ENCODE assay signal across 8 mouse cellular contexts in genomic region chr3:116861540-116862067, GRCm38 (mm10). TPM values are rescaled to one million over a fixed set of nuclear protein-coding genes. Genes with fewer than 3 reads are reported as not detected.
DNase-seq lines count a peak whose midpoint lies in the region; ATAC-seq and TF ChIP-seq lines count a peak whose summit lies in the region.

No protein-coding gene starts in this region.

- DNase-seq in gastrocnemius, postnatal 14 days: peak; percentile 33
- peak; percentile 20 to 46 for DNase-seq in left cerebral cortex, postnatal 14 days (ENCODE audit: low spot score in 2 of 2)
- peak; percentile 45 to 66 for DNase-seq in right cerebral cortex, adult 2 months (ENCODE audit: low spot score in 2 of 2)
- DNase-seq in urinary bladder, postnatal 14 days (ENCODE audit: low spot score): peak; percentile 80

- no peak overlapping the region for H3K27ac ChIP-seq in cortical plate, adult 2 months (ENCODE audit: insufficient read depth, low read length)

- peak; percentile 96 for ATAC-seq in activated CD4-positive, CD25-positive, alpha-beta regulatory T cell, adult 4 months
- ATAC-seq in inflammation-experienced regulatory T-cells, adult 6 months: peak; percentile 95
- ATAC-seq in megakaryocyte progenitor cell, adult 5-6 weeks (replicated peaks; ENCODE audit: poor library complexity): peak; percentile 44

- TF ChIP-seq CTCF in cortical plate, adult 2 months (IDR thresholded peaks at IDR 0.05; ENCODE audit: extremely low read depth, insufficient read depth, low read length): no peak

- peak overlapping the region; percentile 68 for H3K4me3 ChIP-seq in cortical plate, adult 2 months (ENCODE audit: insufficient read depth, low read length)

- no peak for TF ChIP-seq POLR2A in cortical plate, adult 2 months (IDR thresholded peaks at IDR 0.05; ENCODE audit: extremely low read depth, insufficient read depth, low read length)

- H3K4me1 ChIP-seq in cortical plate, adult 2 months (ENCODE audit: control insufficient read depth, insufficient read depth, low read length): peaks cover 2% of the 10 kb centered on the region; the same call in 1 of the 2 replicates

- intact Hi-C loops in gastrocnemius, postnatal 14 days (cut with DNase I; ENCODE audit: low total_unique reads): no loop called here
- intact Hi-C loops in left cerebral cortex, postnatal 14 days (cut with DNase I): no loop called here

RNA-seq across cellular contexts. Expression of gene Frrs1, which starts 2.3 kb away (rescaled TPM):
- 10 to 100 TPM; 13.8 to 26.3 TPM for polyA plus RNA-seq in activated CD4-positive, CD25-positive, alpha-beta regulatory T cell, adult 4 months (2017; shearing (Covaris generic))
- 1.1 and 1.7 TPM in 2 replicates for polyA plus RNA-seq in cortical plate, adult 2 months (2012; rRNA removed)
- 1 to 10 TPM; 2.1 to 2.3 TPM for total RNA-seq in gastrocnemius, postnatal 14 days (2021)
- 10 to 100 TPM; 11.5 to 44.9 (median 39.7) TPM for polyA plus RNA-seq in inflammation-experienced regulatory T-cells, adult 6 months (2017; shearing (Covaris generic))
- 1 to 10 TPM; 1.5 to 2.3 TPM for total RNA-seq in left cerebral cortex, postnatal 14 days (2021)
- total RNA-seq in megakaryocyte progenitor cell, adult 5-6 weeks (2015): 73.1 and 73.3 TPM in 2 replicates
- 49.4 and 50.4 TPM in 2 replicates for total RNA-seq in megakaryocyte progenitor cell, adult 5-6 weeks (2017)

RNA-seq across cellular contexts. Expression of gene Agl, which starts 53.6 kb away (rescaled TPM):
- 1 to 10 TPM; 1.8 to 2.6 TPM for polyA plus RNA-seq in activated CD4-positive, CD25-positive, alpha-beta regulatory T cell, adult 4 months (2017; shearing (Covaris generic))
- 16.3 and 16.7 TPM in 2 replicates for polyA plus RNA-seq in cortical plate, adult 2 months (2012; rRNA removed)
- 100 to 1,000 TPM; 546 to 661 TPM for total RNA-seq in gastrocnemius, postnatal 14 days (2021)
- polyA plus RNA-seq in inflammation-experienced regulatory T-cells, adult 6 months (2017; shearing (Covaris generic)): 1 to 10 TPM; 1.8 to 3.1 (median 1.8) TPM
- total RNA-seq in left cerebral cortex, postnatal 14 days (2021): 10 to 100 TPM; 23.7 to 26.0 TPM
- total RNA-seq in megakaryocyte progenitor cell, adult 5-6 weeks (2015): 12.8 and 15.5 TPM in 2 replicates
- total RNA-seq in megakaryocyte progenitor cell, adult 5-6 weeks (2017): 10.4 and 14.0 TPM in 2 replicates

Comparison
In these comparisons a context has a peak if more than half of its experiments do, and no peak if none do; other contexts are left out.
1. ATAC-seq: peak in every context shown above with its lines; median percentile 96 in activated CD4-positive, CD25-positive, alpha-beta regulatory T cell, adult 4 months; 95 in inflammation-experienced regulatory T-cells, adult 6 months; 44 in megakaryocyte progenitor cell, adult 5-6 weeks.
2. RNA of gene Frrs1, which starts 2.3 kb away (total RNA-seq): 49.4 to 73.3 TPM in megakaryocyte progenitor cell, adult 5-6 weeks; 2.1 to 2.3 TPM in gastrocnemius, postnatal 14 days and 1.5 to 2.3 TPM in left cerebral cortex, postnatal 14 days; every median in the first group is over 10 times any median in the second.
3. RNA of gene Agl, which starts 53.6 kb away (total RNA-seq): 546 to 661 TPM in gastrocnemius, postnatal 14 days; 23.7 to 26.0 TPM in left cerebral cortex, postnatal 14 days and 10.4 to 15.5 TPM in megakaryocyte progenitor cell, adult 5-6 weeks; every median in the first group is over 10 times any median in the second.
4. Peak in every context shown above with its lines, with median percentiles within 50 percentile points of each other: DNase-seq.